8 mouse cellular contexts compared by ENCODE assay signal in the genomic region with DNA sequence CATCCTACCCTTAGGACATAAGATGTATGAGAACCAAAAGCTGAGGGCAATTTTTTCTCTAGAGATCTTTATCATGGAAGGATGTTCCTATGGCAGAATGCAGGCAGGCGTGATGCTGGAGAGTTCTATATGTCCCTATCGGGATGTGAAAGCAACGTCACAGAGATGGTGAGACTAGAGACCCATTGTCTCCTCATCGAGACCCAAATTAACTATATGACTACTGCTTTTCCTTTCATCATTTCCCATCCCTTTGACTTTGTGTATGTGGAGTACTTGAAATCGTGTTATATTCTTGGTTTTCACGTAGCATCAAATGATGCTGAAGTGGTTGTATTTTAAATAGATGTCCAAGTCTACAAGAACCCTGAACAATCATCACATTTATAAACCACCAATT. TPM values are rescaled to one million over a fixed set of nuclear protein-coding genes. Genes with fewer than 3 reads are reported as not detected.
A peak's percentile ranks its signal among the peaks of the same experiment; 100 is the strongest.
DNase-seq lines count a peak whose midpoint lies in the region; ATAC-seq and TF ChIP-seq lines count a peak whose summit lies in the region.

A gene (minus strand): TSS at position 101 of the 400 bp plus-strand sequence.

- 82% methylated on average over 6 of the region's 6 CpGs for WGBS in bone marrow, adult 2 months
- 77% methylated on average over 6 of the region's 6 CpGs for WGBS in heart, embryonic 14.5 days

- peak within 1 kb of the TSS; percentile 82 for H3K9ac ChIP-seq in heart, embryonic 14.5 days (ENCODE audit: low read length)

- no peaks in the 10 kb centered on the region for H3K36me3 ChIP-seq in heart, embryonic 14.5 days (ENCODE audit: control insufficient read depth, insufficient read depth, low read length)

- TF ChIP-seq POLR2A in bone marrow, adult 2 months (IDR thresholded peaks at IDR 0.05; ENCODE audit: borderline replicate concordance, control insufficient read depth, low read depth, low read length): no peak

- H3K4me2 ChIP-seq in heart, embryonic 14.5 days (ENCODE audit: low read length): peak within 1 kb of the TSS; percentile 91

- intact Hi-C loops in left cerebral cortex, adult 2 months (cut with DNase I): no loop called here
- intact Hi-C loops in left cerebral cortex, postnatal 25 days (cut with DNase I): no loop called here

- H3K4me3 ChIP-seq in left cerebral cortex, adult 2 months: peak within 1 kb of the TSS; percentile 84
- H3K4me3 ChIP-seq in bone marrow, adult 2 months (replicated peaks; ENCODE audit: control insufficient read depth, low read depth, low read length): peak within 1 kb of the TSS; percentile 46
- H3K4me3 ChIP-seq in heart, embryonic 14.5 days (ENCODE audit: control insufficient read depth in 1 of 2, insufficient read depth in 1 of 2, low read depth in 1 of 2, low read length in 2 of 2): peak within 1 kb of the TSS; percentile 73 to 96

- H3K27ac ChIP-seq in left cerebral cortex, adult 2 months: peak within 1 kb of the TSS; percentile 62
- no peak within 1 kb of the TSS for H3K27ac ChIP-seq in bone marrow, adult 2 months (ENCODE audit: control insufficient read depth, insufficient read depth, low read depth, low read length, poor library complexity)
- H3K27ac ChIP-seq in heart, embryonic 14.5 days (replicated peaks in 1 of 2; ENCODE audit: control insufficient read depth in 1 of 2, insufficient read depth in 1 of 2, low read depth in 2 of 2, low read length in 2 of 2): peak within 1 kb of the TSS; percentile 30 to 50; a peak in 1 of 4 replicates

- no peak for ATAC-seq in heart, embryonic 14.5 days (ENCODE audit: insufficient number of reproducible peaks, insufficient read depth, low FRiP score, low read depth)
- ATAC-seq in neutrophil, adult 5-6 weeks (ENCODE audit: extremely low read depth, insufficient number of reproducible peaks, low FRiP score, poor library complexity, severe bottlenecking): no peak

- TF ChIP-seq CTCF in left cerebral cortex, adult 2 months (IDR thresholded peaks at IDR 0.05): no peak
- no peak for TF ChIP-seq CTCF in bone marrow, adult 2 months (IDR thresholded peaks at IDR 0.05; ENCODE audit: control insufficient read depth, insufficient read depth, low read length)

- DNase-seq in left cerebral cortex, adult 2 months (ENCODE audit: extremely low spot score in 1 of 2, low spot score in 2 of 2): no peak
- DNase-seq in left cerebral cortex, adult 11 months (ENCODE audit: low spot score): no peak
- DNase-seq in left cerebral cortex, postnatal 25 days (ENCODE audit: low spot score in 2 of 2): no peak
- DNase-seq in thymus, postnatal 4 days: no peak
- DNase-seq in right cerebral cortex, postnatal 10 days (ENCODE audit: low spot score in 2 of 2): no peak

- H3K4me1 ChIP-seq in bone marrow, adult 2 months (ENCODE audit: control insufficient read depth, insufficient read depth, low read length): no peaks in the 10 kb centered on the region
- peaks cover 0 to 9% of the 10 kb centered on the region in 2 experiments; a peak in 3 of 4 replicates for H3K4me1 ChIP-seq in heart, embryonic 14.5 days (ENCODE audit: control insufficient read depth in 2 of 2, insufficient read depth in 2 of 2, low read length in 2 of 2)

- H3K9me3 ChIP-seq in heart, embryonic 14.5 days (ENCODE audit: control insufficient read depth, low read length): 0 out of 2 replicates have a peak, but pooled peaks cover 2% of the 10 kb centered on the region

- H3K27me3 ChIP-seq in heart, embryonic 14.5 days (ENCODE audit: control insufficient read depth, insufficient read depth, low read length): no peaks in the 10 kb centered on the region

RNA-seq across cellular contexts. Expression of the gene that starts here (rescaled TPM):
- 10 to 100 TPM; 29.8 to 29.9 TPM for total RNA-seq in left cerebral cortex, adult 2 months (2021)
- polyA plus RNA-seq in bone marrow, adult 2 months (2011; ENCODE audit: insufficient read depth, insufficient read length, low replicate concordance, missing spikeins): 4.6 and 15.9 TPM in 2 replicates
- polyA plus RNA-seq in heart, embryonic 14.5 days (2014; fragmentation: Nextera tagmentation; extraction: Ambion mirVana): 16.6 and 18.9 TPM in 2 replicates
- total RNA-seq in left cerebral cortex, postnatal 25 days (2021): 10 to 100 TPM; 24.8 to 25.9 TPM
- total RNA-seq in neutrophil, adult 5-6 weeks (2017): 8.3 and 10.7 TPM in 2 replicates
